Mouse (Mus musculus) right cerebral cortex, postnatal 14 days (tissue): ENCODE data around the gene B4galt5.
"Not testable (repeated sequence)": the region's sequence is repeated elsewhere in the genome, so short reads cannot be mapped to it uniquely, and the experiment has no call there.

Source experiments
- DNase-seq: peaks from one replicate; pipeline ENCODE4 v3.0.0; 2022

Gene B4galt5

GRCm38 (mm10) chr2:167348376-167349282 lies at the start of gene B4galt5:
Gene B4galt5, minus strand, starts transcription at chr2:167349183.
- peak; percentile 43 for DNase-seq

GRCm38 (mm10) chr2:167396420-167396819 lies 47.4 kb upstream of the B4galt5 start:
- DNase-seq = not testable (repeated sequence)

GRCm38 (mm10) chr2:167394426-167394825 lies 45.4 kb upstream of the B4galt5 start:
- no peak for DNase-seq

- DNase-seq = no peak
Measured at GRCm38 (mm10) chr2:167386998-167387397, 38.0 kb upstream of the B4galt5 start.

- no peak for DNase-seq
Measured at GRCm38 (mm10) chr2:167386456-167386855, 37.5 kb upstream of the B4galt5 start.

GRCm38 (mm10) chr2:167383666-167384083 lies 34.7 kb upstream of the B4galt5 start:
- no peak for DNase-seq

GRCm38 (mm10) chr2:167382389-167382788 lies 33.4 kb upstream of the B4galt5 start:
- DNase-seq = no peak

- no peak for DNase-seq
Measured at GRCm38 (mm10) chr2:167381596-167381995, 32.6 kb upstream of the B4galt5 start.

GRCm38 (mm10) chr2:167380615-167381285 lies 31.8 kb upstream of the B4galt5 start:
- no peak for DNase-seq

- DNase-seq = no peak
Measured at GRCm38 (mm10) chr2:167378972-167379371, 30.0 kb upstream of the B4galt5 start.

- DNase-seq = no peak
Measured at GRCm38 (mm10) chr2:167377697-167378096, 28.7 kb upstream of the B4galt5 start.

- peak; percentile 19 for DNase-seq
Measured at GRCm38 (mm10) chr2:167376160-167376564, 27.2 kb upstream of the B4galt5 start.

GRCm38 (mm10) chr2:167375688-167376087 lies 26.7 kb upstream of the B4galt5 start:
- DNase-seq = no peak

GRCm38 (mm10) chr2:167375135-167375534 lies 26.2 kb upstream of the B4galt5 start:
- DNase-seq = no peak

- DNase-seq = no peak
Measured at GRCm38 (mm10) chr2:167374191-167374805, 25.3 kb upstream of the B4galt5 start.

GRCm38 (mm10) chr2:167373266-167373665 lies 24.3 kb upstream of the B4galt5 start:
- DNase-seq = peak; percentile 77

- DNase-seq = no peak
Measured at GRCm38 (mm10) chr2:167371506-167371905, 22.5 kb upstream of the B4galt5 start.

- DNase-seq = no peak
Measured at GRCm38 (mm10) chr2:167368328-167368727, 19.3 kb upstream of the B4galt5 start.

- DNase-seq = no peak
Measured at GRCm38 (mm10) chr2:167367777-167368281, 18.8 kb upstream of the B4galt5 start.

GRCm38 (mm10) chr2:167367325-167367724 lies 18.3 kb upstream of the B4galt5 start:
- DNase-seq = no peak

GRCm38 (mm10) chr2:167365063-167365462 lies 16.1 kb upstream of the B4galt5 start:
- no peak for DNase-seq

GRCm38 (mm10) chr2:167363272-167364045 lies 14.5 kb upstream of the B4galt5 start:
- DNase-seq = no peak
